Mouse (Mus musculus): Measurements from ENCODE around the gene Lrrc39.

DNA sequence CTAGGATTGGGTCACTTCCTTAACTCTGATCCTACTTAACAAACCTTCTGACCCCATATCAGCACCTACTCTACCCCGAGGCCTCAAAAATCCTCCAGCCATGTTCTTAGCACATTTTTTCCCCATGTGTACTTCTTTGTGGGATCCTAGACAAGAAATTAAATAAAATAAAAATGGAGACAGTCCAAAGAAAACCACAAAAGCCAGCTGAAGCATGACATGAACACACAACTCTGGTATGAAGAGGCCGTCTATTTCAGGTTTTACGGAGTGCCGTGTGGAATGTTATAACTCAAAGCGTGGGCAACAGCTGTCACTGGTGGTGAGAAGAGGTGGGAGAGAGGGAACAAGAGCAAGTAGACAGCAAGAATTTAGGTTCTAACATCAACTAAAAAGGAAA lies 11.4 kb upstream of the Lrrc39 start:
- TF ChIP-seq CTCF (IDR thresholded peaks at IDR 0.05; ENCODE audit: control insufficient read depth, insufficient read depth, insufficient replicate concordance, low read depth, low read length) (no peak), POLR2A (IDR thresholded peaks at IDR 0.05; ENCODE audit: control insufficient read depth, low read depth, low read length) (no peak)

Data from testis, adult 2 months (tissue).